Mouse (Mus musculus) forebrain, postnatal 0 days (tissue): Measurements from ENCODE around the gene Slc31a1. TPM values are rescaled to one million over a fixed set of nuclear protein-coding genes. Genes with fewer than 3 reads are reported as not detected.

Experiments used
- ATAC-seq: fragments of 200-750 bp; cut with Nextera tagmentation; 2 replicates; pipeline ENCODE4 v1.8.0; 2017; ENCODE audit warnings: mild to moderate bottlenecking, moderate library complexity
- DNase-seq: peaks from one replicate; pipeline ENCODE4 v3.0.0-alpha.2; 2015
- H3K27ac ChIP-seq: fragments of 300-500 bp; sonication (generic); 2 replicates; pipeline ENCODE4 v1.5.1; 2014; ENCODE audit warnings: low read depth, mild to moderate bottlenecking, antibody characterized with exemption, low read length, moderate library complexity, mixed read lengths
- H3K27me3 ChIP-seq: fragments of 300-500 bp; sonication (generic); 2 replicates; pipeline ENCODE4 v1.6.1; 2014; ENCODE audit warnings: mild to moderate bottlenecking, low read length, mixed read lengths; ENCODE audit not compliant: insufficient read depth
- H3K36me3 ChIP-seq: fragments of 300-500 bp; sonication (generic); 2 replicates; pipeline ENCODE4 v1.6.1; 2014; ENCODE audit warnings: mild to moderate bottlenecking, moderate library complexity; ENCODE audit not compliant: insufficient read depth
- H3K4me1 ChIP-seq: fragments of 300-500 bp; sonication (generic); 2 replicates; pipeline ENCODE4 v1.6.1; 2014; ENCODE audit warnings: antibody characterized with exemption; ENCODE audit not compliant: insufficient read depth
- H3K4me2 ChIP-seq: fragments of 300-500 bp; sonication (generic); 2 replicates; pipeline ENCODE4 v1.6.1; 2014; ENCODE audit warnings: low read depth, mild to moderate bottlenecking, moderate library complexity
- H3K4me3 ChIP-seq: fragments of 300-500 bp; sonication (generic); 2 replicates; pipeline ENCODE4 v1.5.1; 2014; ENCODE audit warnings: low read depth, low read length, mixed read lengths
- H3K9ac ChIP-seq: fragments of 300-500 bp; sonication (generic); 2 replicates; pipeline ENCODE4 v1.6.1; 2014; ENCODE audit warnings: mild to moderate bottlenecking
- H3K9me3 ChIP-seq: fragments of 300-500 bp; sonication (generic); 2 replicates; pipeline ENCODE4 v1.6.1; 2016; ENCODE audit warnings: low read length
- CTCF ChIP-seq: sonication (generic); IDR thresholded peaks from 2 replicates; pipeline ENCODE4 v1.5.1; 2016; ENCODE audit warnings: antibody characterized with exemption, control low read depth, low read depth
- WGBS: fragments of 180-500 bp; shearing (Covaris S2); extraction: QIAGEN DNeasy Blood & Tissue Kit; methylation state at CpG from one replicate; pipeline ENCODE4 v1.1.7; 2014; 5-methylcytosine and 5-hydroxymethylcytosine counted together
- polyA plus RNA-seq: library from polyadenylated mRNA; unstranded; fragments of >200 nt; fragmentation: Nextera tagmentation; extraction: Ambion mirVana; gene quantifications from 2 replicates; pipeline ENCODE4 v1.2.1, GENCODE M21; 2015
- total RNA-seq: library from RNA; depleted of rRNA; stranded (reverse); fragments of >200 nt; gene quantifications from 2 replicates; pipeline ENCODE4 v1.2.3, GENCODE M21; 2014

Gene Slc31a1
- total and polyA plus RNA-seq, 2 experiments from 2014 or later = 16.2 to 39.9 TPM

DNA sequence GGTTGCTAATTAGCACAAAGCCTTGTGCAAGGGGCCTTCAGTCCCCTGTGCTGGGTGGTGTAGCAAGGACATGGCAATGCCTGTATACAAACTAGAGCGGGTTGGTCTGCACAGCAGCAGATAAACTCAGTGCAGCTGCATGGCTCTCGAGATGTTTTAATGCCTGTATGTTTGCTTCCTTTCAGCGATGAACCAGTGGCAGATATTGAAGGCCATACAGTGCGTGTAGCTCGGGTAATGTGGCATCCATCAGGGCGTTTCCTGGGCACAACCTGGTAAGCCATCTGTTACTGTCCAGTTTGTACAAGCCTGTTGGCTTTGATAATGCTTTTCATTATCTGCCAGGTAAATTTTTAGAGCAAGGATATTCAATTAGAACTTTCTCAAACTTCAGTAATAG lies 58.6 kb downstream of the Slc31a1 start:
- Histone ChIP-seq H3K27me3 (no peaks in the 10 kb centered on the region), H3K4me2 (no peak overlapping the region), H3K4me3 (no peak overlapping the region), H3K36me3 (peaks cover 97% of the 10 kb centered on the region), H3K4me1 (no peaks in the 10 kb centered on the region), H3K9me3 (no peaks in the 10 kb centered on the region), H3K27ac (no peak overlapping the region), H3K9ac (no peak overlapping the region)
- ATAC-seq (no peak), DNase-seq (no peak)
- TF ChIP-seq CTCF = no peak
- WGBS = 91% methylated on average over 6 of the region's 6 CpGs

DNA sequence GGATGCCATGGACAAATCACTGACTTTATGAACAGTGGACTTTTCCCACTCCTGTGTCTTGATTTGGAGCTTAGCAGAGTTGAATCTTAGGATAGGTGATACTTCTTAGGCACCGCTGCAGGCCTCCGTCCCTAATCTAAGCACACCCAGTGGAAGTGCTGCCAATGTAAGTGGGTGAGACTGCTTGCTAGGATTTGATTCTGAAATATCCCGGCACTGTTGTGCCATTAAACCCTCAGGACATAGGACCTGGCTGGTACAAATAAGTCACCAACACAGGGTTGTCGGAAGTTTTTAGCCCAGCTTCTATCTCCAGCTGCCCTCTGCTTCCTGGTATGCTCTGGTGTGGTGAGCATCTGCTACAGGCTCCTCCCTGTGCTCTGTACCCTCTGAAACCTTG lies 65.4 kb downstream of the Slc31a1 start:
- Histone ChIP-seq H3K36me3 (peaks cover 49% of the 10 kb centered on the region), H3K9me3 (no peaks in the 10 kb centered on the region), H3K9ac (no peak overlapping the region), H3K4me3 (no peak overlapping the region), H3K4me1 (no peaks in the 10 kb centered on the region), H3K4me2 (no peak overlapping the region), H3K27me3 (no peaks in the 10 kb centered on the region), H3K27ac (no peak overlapping the region)
- TF ChIP-seq CTCF = no peak
- DNase-seq (no peak), ATAC-seq (no peak)
- 93% methylated on average over 4 of the region's 4 CpGs for WGBS

DNA sequence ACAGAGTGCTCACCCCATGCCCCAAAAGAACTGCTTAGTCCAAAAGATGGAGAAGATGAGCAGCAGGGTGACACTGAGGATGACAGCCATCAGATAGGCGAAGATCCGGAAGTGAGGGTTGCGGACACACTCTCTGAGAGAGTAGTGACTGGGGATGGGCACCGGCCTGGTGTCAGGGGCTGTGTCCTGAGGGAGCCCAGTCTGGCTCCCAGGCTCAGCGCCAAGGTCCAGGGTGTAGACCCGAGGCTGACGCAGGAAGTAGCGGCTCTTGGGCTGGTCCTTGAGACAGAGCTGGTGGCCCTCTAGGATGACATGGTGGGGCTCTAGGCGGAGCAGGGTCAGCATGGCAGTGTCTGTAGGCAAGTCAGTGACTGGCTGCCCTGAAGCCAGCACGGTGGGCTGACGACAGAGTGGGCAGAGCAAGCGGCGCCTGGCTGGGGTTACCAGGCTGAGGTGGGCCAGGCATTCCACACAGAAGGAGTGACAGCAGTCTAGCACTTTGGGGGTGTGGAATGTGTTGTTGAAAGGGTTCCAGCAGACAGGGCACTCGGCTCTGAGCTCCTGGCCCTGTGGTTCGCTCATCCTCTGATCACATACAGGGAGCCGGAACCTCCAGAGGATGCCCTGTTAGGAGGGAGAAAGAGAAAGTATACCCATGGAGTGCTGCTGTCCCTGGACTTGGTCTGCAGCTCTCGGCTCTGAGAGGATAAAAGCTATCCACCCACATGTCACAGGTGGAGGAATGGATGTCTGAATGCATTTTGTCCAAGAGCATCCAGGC lies 67.6 kb downstream of the Slc31a1 start:
- Histone ChIP-seq H3K27me3 (no peaks in the 10 kb centered on the region), H3K36me3 (peaks cover 27% of the 10 kb centered on the region), H3K4me2 (no peak overlapping the region), H3K27ac (no peak overlapping the region), H3K9me3 (no peaks in the 10 kb centered on the region), H3K9ac (no peak overlapping the region), H3K4me3 (no peak overlapping the region), H3K4me1 (no peaks in the 10 kb centered on the region)
- DNase-seq = no peak
- no peak for ATAC-seq
- 77% methylated on average over 17 of the region's 17 CpGs for WGBS
- TF ChIP-seq CTCF = no peak

DNA sequence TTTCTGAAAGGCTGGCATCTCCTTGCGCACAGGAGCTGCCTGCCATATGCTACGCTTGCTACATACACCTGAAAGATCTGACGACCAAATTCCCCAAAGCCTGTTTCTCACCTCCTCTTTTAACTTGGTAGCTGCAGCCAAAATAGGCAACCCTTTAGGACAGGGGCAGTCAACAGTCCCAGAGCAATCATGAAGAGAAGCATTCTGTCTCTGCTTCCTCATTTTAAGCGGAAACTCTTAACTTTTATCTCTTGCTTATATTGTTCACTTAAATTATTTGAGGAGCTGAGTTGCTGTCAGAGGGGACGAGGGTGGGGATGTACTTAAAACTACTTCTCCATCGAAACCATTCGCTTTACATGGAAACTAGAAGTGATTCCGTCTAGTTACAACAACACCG lies 69.1 kb downstream of the Slc31a1 start:
- 88% methylated on average over 9 of the region's 9 CpGs for WGBS
- DNase-seq = no peak
- Histone ChIP-seq H3K9ac (no peak overlapping the region), H3K4me3 (no peak overlapping the region), H3K27me3 (no peaks in the 10 kb centered on the region), H3K9me3 (no peaks in the 10 kb centered on the region), H3K27ac (no peak overlapping the region), H3K4me1 (no peaks in the 10 kb centered on the region), H3K4me2 (no peak overlapping the region), H3K36me3 (peaks cover 16% of the 10 kb centered on the region; the same call in 1 of the 2 replicates)
- TF ChIP-seq CTCF = no peak
- no peak for ATAC-seq

DNA sequence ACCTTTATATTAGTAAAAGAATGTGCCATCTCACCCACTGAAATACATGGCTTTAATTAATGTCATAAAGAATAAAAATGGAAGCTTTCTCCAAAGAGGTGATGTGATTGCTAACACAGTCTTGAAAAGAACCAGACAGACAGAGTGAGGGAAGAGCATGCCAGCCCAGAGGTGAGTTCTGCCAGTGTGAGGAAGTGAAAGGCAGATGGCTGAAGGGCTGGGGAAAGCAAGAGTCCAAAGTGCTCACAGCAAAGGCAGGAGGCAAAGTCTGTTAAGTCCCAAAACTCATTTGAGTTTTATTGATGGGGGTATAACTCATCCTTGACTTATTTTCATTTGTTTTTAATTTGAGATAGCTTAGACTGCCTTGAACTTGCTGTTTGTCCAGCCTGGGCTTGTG lies 70.2 kb downstream of the Slc31a1 start:
- Histone ChIP-seq H3K4me3 (no peak overlapping the region), H3K36me3 (peaks cover 6% of the 10 kb centered on the region; the same call in 1 of the 2 replicates), H3K4me1 (no peaks in the 10 kb centered on the region), H3K4me2 (no peak overlapping the region), H3K9ac (no peak overlapping the region), H3K9me3 (no peaks in the 10 kb centered on the region), H3K27me3 (no peaks in the 10 kb centered on the region), H3K27ac (no peak overlapping the region)
- TF ChIP-seq CTCF = no peak
- DNase-seq (no peak), ATAC-seq (no peak)

DNA sequence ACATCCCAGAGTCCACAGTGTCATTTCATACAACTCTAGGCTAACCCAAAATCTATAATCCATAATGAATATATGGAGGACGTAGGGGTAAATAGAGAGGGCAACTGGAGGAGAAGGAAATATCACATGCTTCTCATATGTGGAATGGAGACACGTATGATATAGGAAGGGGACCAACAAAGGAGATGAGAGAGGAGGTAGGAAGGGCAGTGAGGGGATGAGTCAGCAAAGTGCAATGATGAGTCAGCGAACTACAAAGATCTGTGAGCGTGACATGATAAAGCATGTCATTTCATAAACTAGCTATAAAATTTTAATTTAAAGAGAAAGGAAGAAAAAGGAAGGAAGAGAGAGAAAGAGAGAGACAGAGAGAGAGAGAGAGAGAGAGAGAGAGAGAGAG lies 71.0 kb downstream of the Slc31a1 start:
- no peaks in the 10 kb centered on the region for H3K9me3 ChIP-seq
- ATAC-seq (no peak), DNase-seq (no peak)
- TF ChIP-seq CTCF = no peak
- H3K9ac ChIP-seq = no peak overlapping the region
- H3K36me3 ChIP-seq = no peaks in the 10 kb centered on the region
- no peak overlapping the region for H3K27ac ChIP-seq
- no peaks in the 10 kb centered on the region for H3K27me3 ChIP-seq
- H3K4me3 ChIP-seq = no peak overlapping the region
- WGBS = 83% methylated on average over 4 of the region's 4 CpGs
- no peak overlapping the region for H3K4me2 ChIP-seq
- H3K4me1 ChIP-seq = no peaks in the 10 kb centered on the region

DNA sequence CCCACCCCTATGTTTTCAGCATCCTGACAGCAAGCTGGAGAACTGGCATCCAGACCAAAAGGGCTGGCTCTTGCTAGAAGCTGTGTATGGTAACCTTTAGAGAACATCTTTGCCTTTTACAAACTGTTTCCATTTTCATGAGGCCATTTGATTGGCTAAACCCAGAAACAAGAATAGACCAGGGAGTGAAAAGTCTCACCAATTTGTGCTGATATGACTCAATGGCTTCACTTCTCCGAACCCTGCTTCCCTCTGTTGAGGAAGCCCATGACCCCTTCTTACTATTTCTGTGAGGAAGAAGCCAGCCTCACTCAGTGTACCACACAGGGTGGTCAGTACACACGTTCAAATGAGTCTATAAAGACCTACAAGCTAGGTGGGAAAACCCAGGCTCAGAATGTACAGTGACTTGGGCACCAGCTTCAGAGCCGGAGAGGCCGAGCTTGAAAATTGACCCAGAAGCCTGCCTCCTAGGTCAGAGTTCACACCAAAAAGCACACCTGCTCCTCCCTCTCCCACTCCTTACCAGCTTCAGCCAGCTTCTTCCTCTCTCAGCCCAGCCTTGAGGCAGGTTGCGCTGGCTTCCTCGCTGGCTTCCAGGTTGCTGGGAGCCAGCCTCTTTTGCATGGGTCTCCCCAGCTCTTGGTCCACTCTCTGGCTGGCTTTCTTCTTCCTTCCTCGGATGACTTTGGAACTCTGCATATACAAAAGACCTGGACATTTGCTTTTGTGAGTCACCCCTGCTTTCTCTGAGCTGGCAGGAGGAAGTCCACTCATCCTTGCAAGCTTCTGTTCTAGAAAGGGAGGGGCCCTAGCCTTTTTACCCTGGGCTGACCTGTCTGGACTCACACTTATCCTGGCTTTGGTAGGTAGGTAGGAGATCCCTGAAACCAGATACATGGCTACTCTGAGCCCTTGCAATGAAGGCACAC lies 73.7 kb downstream of the Slc31a1 start:
- 79% methylated on average over 7 of the region's 7 CpGs for WGBS
- H3K36me3 ChIP-seq = no peaks in the 10 kb centered on the region
- H3K4me1 ChIP-seq = no peaks in the 10 kb centered on the region
- H3K4me2 ChIP-seq = no peak overlapping the region
- H3K9me3 ChIP-seq = no peaks in the 10 kb centered on the region
- H3K27ac ChIP-seq = no peak overlapping the region
- no peak for TF ChIP-seq CTCF
- DNase-seq = no peak
- no peaks in the 10 kb centered on the region for H3K27me3 ChIP-seq
- ATAC-seq = no peak
- H3K9ac ChIP-seq = no peak overlapping the region
- no peak overlapping the region for H3K4me3 ChIP-seq
